8 mouse cellular contexts compared by ENCODE assay signal in the genomic region with DNA sequence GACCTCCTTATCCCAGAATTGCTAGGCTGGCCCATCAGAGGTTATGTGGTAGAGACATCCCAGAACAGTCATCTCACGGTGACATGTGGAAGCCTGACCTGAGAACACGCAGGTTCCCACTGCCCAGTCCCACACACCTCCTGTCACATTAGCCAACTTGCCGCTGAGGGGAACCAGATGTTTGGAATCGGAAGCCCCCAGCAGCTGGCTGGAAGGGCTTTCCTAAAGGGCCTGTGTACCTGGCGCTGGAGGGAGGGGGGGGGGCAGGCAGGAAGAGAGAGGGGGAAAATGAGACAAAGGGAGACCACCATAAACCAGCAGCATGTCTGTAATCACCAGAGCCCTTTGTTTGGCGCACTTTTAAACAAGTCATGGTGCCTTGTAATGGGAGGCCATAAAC. TPM values are rescaled to one million over a fixed set of nuclear protein-coding genes. Genes with fewer than 3 reads are reported as not detected.
DNase-seq lines count a peak whose midpoint lies in the region; ATAC-seq and TF ChIP-seq lines count a peak whose summit lies in the region.

No protein-coding gene starts in this region.

- no peak for TF ChIP-seq EP300 in heart, postnatal 0 days (IDR thresholded peaks at IDR 0.05; ENCODE audit: low read depth)

- ATAC-seq in heart, postnatal 0 days (ENCODE audit: insufficient read depth, low read depth) = no peak
- ATAC-seq in embryonic facial prominence, embryonic 14.5 days (ENCODE audit: low read depth) = no peak
- no peak for ATAC-seq in intestine, embryonic 16.5 days
- ATAC-seq in midbrain, embryonic 16.5 days = peak; percentile 36; the same call in 1 of the 2 replicates

- no peak for DNase-seq in heart, postnatal 0 days (ENCODE audit: low spot score)
- no peak for DNase-seq in heart, adult 8-10 months (ENCODE audit: low spot score)
- no peak for DNase-seq in embryonic facial prominence, embryonic 14.5 days (ENCODE audit: low spot score)
- no peak for DNase-seq in right cerebral cortex, postnatal 36 days (ENCODE audit: low spot score in 2 of 2)
- DNase-seq in adrenal gland, adult 2 months = no peak
- DNase-seq in thymus, postnatal 25 days = no peak

- peak overlapping the region; percentile 50; the same call in 1 of the 2 replicates for H3K4me2 ChIP-seq in heart, postnatal 0 days (ENCODE audit: low read depth, low read length)
- peak overlapping the region; percentile 59 for H3K4me2 ChIP-seq in embryonic facial prominence, embryonic 14.5 days (ENCODE audit: low read depth, low read length)
- peak overlapping the region; percentile 60 for H3K4me2 ChIP-seq in intestine, embryonic 16.5 days (ENCODE audit: low read depth, low read length)
- peak overlapping the region; percentile 60 for H3K4me2 ChIP-seq in midbrain, embryonic 16.5 days (ENCODE audit: low read length)

- peaks cover 7% of the 10 kb centered on the region; the same call in 1 of the 2 replicates for H3K4me1 ChIP-seq in heart, postnatal 0 days (ENCODE audit: control insufficient read depth, insufficient read depth)
- peaks cover 5% of the 10 kb centered on the region; the same call in 1 of the 2 replicates for H3K4me1 ChIP-seq in embryonic facial prominence, embryonic 14.5 days (ENCODE audit: control insufficient read depth, insufficient read depth, low read length)
- peaks cover 14% of the 10 kb centered on the region for H3K4me1 ChIP-seq in intestine, embryonic 16.5 days (ENCODE audit: control insufficient read depth, insufficient read depth, low read length)
- peaks cover 12% of the 10 kb centered on the region for H3K4me1 ChIP-seq in midbrain, embryonic 16.5 days (ENCODE audit: control insufficient read depth, insufficient read depth, low read length)

- no peak overlapping the region for H3K27ac ChIP-seq in heart, postnatal 0 days (ENCODE audit: low read depth)
- no peak overlapping the region for H3K27ac ChIP-seq in embryonic facial prominence, embryonic 14.5 days (replicated peaks; ENCODE audit: low read depth, low read length)
- no peak overlapping the region for H3K27ac ChIP-seq in intestine, embryonic 16.5 days (ENCODE audit: low read length)
- no peak overlapping the region for H3K27ac ChIP-seq in midbrain, embryonic 16.5 days (ENCODE audit: low read length)

- TF ChIP-seq CTCF in heart, postnatal 0 days (IDR thresholded peaks at IDR 0.05; ENCODE audit: low read depth) = no peak

- WGBS in heart, postnatal 0 days = 10% methylated on average over 6 of the region's 6 CpGs
- 12% methylated on average over 6 of the region's 6 CpGs for WGBS in embryonic facial prominence, embryonic 14.5 days
- 20% methylated on average over 6 of the region's 6 CpGs for WGBS in intestine, embryonic 16.5 days
- 32% methylated on average over 6 of the region's 6 CpGs for WGBS in midbrain, embryonic 16.5 days

- H3K9me3 ChIP-seq in heart, postnatal 0 days (replicated peaks; ENCODE audit: control insufficient read depth, low read length) = no peaks in the 10 kb centered on the region
- H3K9me3 ChIP-seq in embryonic facial prominence, embryonic 14.5 days (ENCODE audit: control insufficient read depth, low read length) = no peaks in the 10 kb centered on the region
- no peaks in the 10 kb centered on the region for H3K9me3 ChIP-seq in intestine, embryonic 16.5 days (ENCODE audit: control insufficient read depth, low read length)
- H3K9me3 ChIP-seq in midbrain, embryonic 16.5 days (replicated peaks; ENCODE audit: control insufficient read depth, low read length, poor library complexity, severe bottlenecking) = no peaks in the 10 kb centered on the region

- no peak overlapping the region for H3K9ac ChIP-seq in heart, postnatal 0 days (replicated peaks; ENCODE audit: low read depth, low read length)
- peak overlapping the region; percentile 52; the same call in 1 of the 2 replicates for H3K9ac ChIP-seq in embryonic facial prominence, embryonic 14.5 days (ENCODE audit: low read depth, low read length)
- no peak overlapping the region for H3K9ac ChIP-seq in intestine, embryonic 16.5 days (ENCODE audit: low read depth, low read length)
- no peak overlapping the region; the same call in 1 of the 2 replicates for H3K9ac ChIP-seq in midbrain, embryonic 16.5 days (ENCODE audit: low read depth, low read length)

- H3K27me3 ChIP-seq in heart, postnatal 0 days (ENCODE audit: control insufficient read depth, insufficient read depth, low read length) = no peaks in the 10 kb centered on the region; the same call in none of the 2 replicates
- H3K27me3 ChIP-seq in embryonic facial prominence, embryonic 14.5 days (replicated peaks; ENCODE audit: control insufficient read depth, insufficient read depth, low read length) = no peaks in the 10 kb centered on the region
- H3K27me3 ChIP-seq in intestine, embryonic 16.5 days (replicated peaks; ENCODE audit: control insufficient read depth, insufficient read depth, low read length) = no peaks in the 10 kb centered on the region
- H3K27me3 ChIP-seq in midbrain, embryonic 16.5 days (ENCODE audit: control insufficient read depth, insufficient read depth, low read depth, low read length) = no peaks in the 10 kb centered on the region

- H3K36me3 ChIP-seq in heart, postnatal 0 days (replicated peaks; ENCODE audit: control insufficient read depth, insufficient read depth, low read length) = no peaks in the 10 kb centered on the region
- H3K36me3 ChIP-seq in embryonic facial prominence, embryonic 14.5 days (ENCODE audit: control insufficient read depth, insufficient read depth, low read length) = no peaks in the 10 kb centered on the region
- no peaks in the 10 kb centered on the region for H3K36me3 ChIP-seq in intestine, embryonic 16.5 days (ENCODE audit: control insufficient read depth, insufficient read depth, low read length)
- H3K36me3 ChIP-seq in midbrain, embryonic 16.5 days (ENCODE audit: control insufficient read depth, insufficient read depth, low read length) = no peaks in the 10 kb centered on the region

- no peak overlapping the region for H3K4me3 ChIP-seq in heart, postnatal 0 days (ENCODE audit: low read depth, low read length)
- H3K4me3 ChIP-seq in embryonic facial prominence, embryonic 14.5 days (ENCODE audit: low read depth, low read length) = peak overlapping the region; percentile 28
- peak overlapping the region; percentile 33; the same call in 1 of the 2 replicates for H3K4me3 ChIP-seq in intestine, embryonic 16.5 days (ENCODE audit: low read length)
- peak overlapping the region; percentile 32; the same call in 1 of the 2 replicates for H3K4me3 ChIP-seq in midbrain, embryonic 16.5 days (ENCODE audit: low read depth, low read length)

RNA-seq across cellular contexts. Expression of a gene that starts 28.6 kb away (rescaled TPM):
- total RNA-seq in heart, postnatal 0 days (2014; rRNA removed; ENCODE audit: low replicate concordance) = 41.8 and 52.4 TPM in 2 replicates
- 57.4 and 57.6 TPM in 2 replicates for polyA plus RNA-seq in heart, postnatal 0 days (2015; fragmentation: Nextera tagmentation; extraction: Ambion mirVana)
- 10 to 100 TPM; 15.8 to 22.6 (median 19.9) TPM for total RNA-seq in heart, adult 8-10 months (2022)
- 86.0 and 95.2 TPM in 2 replicates for polyA plus RNA-seq in embryonic facial prominence, embryonic 14.5 days (2014; fragmentation: Nextera tagmentation; extraction: Ambion mirVana)
- 127 and 136 TPM in 2 replicates for polyA plus RNA-seq in intestine, embryonic 16.5 days (2015; fragmentation: Nextera tagmentation; extraction: Ambion mirVana)
- polyA plus RNA-seq in midbrain, embryonic 16.5 days (2015; fragmentation: Nextera tagmentation; extraction: Ambion mirVana) = 112 and 116 TPM in 2 replicates
- total RNA-seq in adrenal gland, adult 2 months (2021) = 10 to 100 TPM; 30.1 to 30.4 TPM
- 47.9 and 51.0 TPM in 2 replicates for polyA plus RNA-seq in adrenal gland, adult 2 months (2012; rRNA removed)

RNA-seq across cellular contexts. Expression of a gene that starts 43.7 kb away (rescaled TPM):
- total RNA-seq in heart, postnatal 0 days (2014; rRNA removed; ENCODE audit: low replicate concordance) = 4.2 and 4.3 TPM in 2 replicates
- 21.2 and 26.6 TPM in 2 replicates for polyA plus RNA-seq in heart, postnatal 0 days (2015; fragmentation: Nextera tagmentation; extraction: Ambion mirVana)
- total RNA-seq in heart, adult 8-10 months (2022) = 10 to 100 TPM; 26.8 to 38.0 (median 31.5) TPM
- polyA plus RNA-seq in embryonic facial prominence, embryonic 14.5 days (2014; fragmentation: Nextera tagmentation; extraction: Ambion mirVana) = 19.5 and 26.1 TPM in 2 replicates
- polyA plus RNA-seq in intestine, embryonic 16.5 days (2015; fragmentation: Nextera tagmentation; extraction: Ambion mirVana) = 28.8 and 31.1 TPM in 2 replicates
- polyA plus RNA-seq in midbrain, embryonic 16.5 days (2015; fragmentation: Nextera tagmentation; extraction: Ambion mirVana) = 28.4 and 31.2 TPM in 2 replicates
- 10 to 100 TPM; 29.0 to 39.8 TPM for total RNA-seq in adrenal gland, adult 2 months (2021)
- polyA plus RNA-seq in adrenal gland, adult 2 months (2012; rRNA removed) = 8.6 and 9.5 TPM in 2 replicates
